Mouse (Mus musculus) E14TG2a.4 (cell line): ENCODE measurements around the gene Ntrk3.

Source experiments
- CTCF ChIP-seq: conservative IDR thresholded peaks from 2 replicates; pipeline ENCODE4 v1.5.1; 2014; ENCODE audit warnings: low read length
- POU5F1 ChIP-seq: IDR thresholded peaks from 2 replicates; pipeline ENCODE4 v1.6.1; 2014; ENCODE audit warnings: low read length, borderline replicate concordance

GRCm38 (mm10) chr7:78623686-78624085 lies 114.1 kb downstream of the Ntrk3 start:
- no peak for TF ChIP-seq CTCF
- TF ChIP-seq POU5F1: no peak
